Mouse (Mus musculus): ENCODE results near the gene Gm2056. TPM values are rescaled to one million over a fixed set of nuclear protein-coding genes. Genes with fewer than 3 reads are reported as not detected.
"Not testable (repeated sequence)": the region's sequence is repeated elsewhere in the genome, so short reads cannot be mapped to it uniquely, and the experiment has no call there.

Gene Gm2056
- not detected in 2 replicates for total RNA-seq (2014; rRNA removed)
- polyA plus RNA-seq (2012; rRNA removed), result not detected in 2 replicates

DNA sequence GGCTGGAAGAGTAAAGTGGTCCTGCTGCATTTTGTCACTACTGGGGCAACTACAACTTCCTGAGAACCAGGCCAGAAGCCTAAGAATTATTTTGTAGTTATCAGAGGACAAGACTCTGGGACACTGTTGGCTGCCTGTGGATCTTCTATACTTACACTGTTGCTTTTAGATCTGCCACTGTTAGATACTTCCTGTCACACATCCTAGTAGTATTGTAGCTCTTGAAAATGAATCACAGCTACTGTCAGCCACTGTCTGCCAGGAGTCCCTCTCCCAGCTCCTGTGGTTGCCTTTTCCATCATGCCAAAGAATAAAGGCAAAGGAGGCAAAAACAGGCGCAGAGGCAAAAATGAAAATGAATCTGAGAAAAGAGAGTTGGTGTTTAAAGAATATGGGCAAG is at the start of gene Gm2056:
TSS of gene Gm2056 (plus strand) at position 301 of the 400 bp plus-strand sequence.
- H3K27me3 ChIP-seq (ENCODE audit: control insufficient read depth, insufficient read depth, low read length); H3K4me1 ChIP-seq (ENCODE audit: control insufficient read depth, insufficient read depth, low read length); H3K27ac ChIP-seq (replicated peaks; ENCODE audit: insufficient read depth, low read depth, low read length); H3K9ac ChIP-seq (ENCODE audit: low read depth, low read length); DNase-seq (ENCODE audit: extremely low read depth, low read depth, low spot score); H3K36me3 ChIP-seq (ENCODE audit: control insufficient read depth, insufficient read depth, low read length); H3K4me3 ChIP-seq (ENCODE audit: insufficient read depth, low read depth, low read length); H3K79me2 ChIP-seq (ENCODE audit: control insufficient read depth, insufficient read depth, low read length): not testable (repeated sequence)
- 74% methylated on average over 1 of the region's 1 CpGs for WGBS

DNA sequence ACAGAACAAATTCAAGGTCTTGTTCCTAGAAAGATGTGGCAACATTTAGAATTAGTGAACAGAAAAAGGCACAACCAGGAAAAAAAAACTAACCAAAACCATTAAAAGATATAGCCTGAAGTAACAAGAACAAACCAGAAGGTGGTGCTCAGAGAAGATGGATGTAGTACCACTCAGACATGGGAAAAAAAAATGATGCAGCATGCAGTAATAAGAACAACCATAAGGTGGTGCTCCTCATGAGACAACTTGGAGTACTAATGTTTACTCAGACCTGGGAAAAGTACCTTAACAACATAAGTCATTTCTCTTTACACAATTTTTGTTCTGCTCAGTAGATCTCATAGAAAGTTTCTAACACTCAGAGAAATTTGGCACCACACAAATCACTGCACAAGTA is 42.8 kb upstream of the Gm2056 start:
- not testable (repeated sequence) for H3K27ac ChIP-seq (replicated peaks; ENCODE audit: insufficient read depth, low read depth, low read length); H3K27me3 ChIP-seq (ENCODE audit: control insufficient read depth, insufficient read depth, low read length); H3K36me3 ChIP-seq (ENCODE audit: control insufficient read depth, insufficient read depth, low read length); H3K4me3 ChIP-seq (ENCODE audit: insufficient read depth, low read depth, low read length); H3K79me2 ChIP-seq (ENCODE audit: control insufficient read depth, insufficient read depth, low read length); H3K9ac ChIP-seq (ENCODE audit: low read depth, low read length); H3K4me1 ChIP-seq (ENCODE audit: control insufficient read depth, insufficient read depth, low read length)
- DNase-seq (ENCODE audit: extremely low read depth, low read depth, low spot score), result peak; percentile 43

DNA sequence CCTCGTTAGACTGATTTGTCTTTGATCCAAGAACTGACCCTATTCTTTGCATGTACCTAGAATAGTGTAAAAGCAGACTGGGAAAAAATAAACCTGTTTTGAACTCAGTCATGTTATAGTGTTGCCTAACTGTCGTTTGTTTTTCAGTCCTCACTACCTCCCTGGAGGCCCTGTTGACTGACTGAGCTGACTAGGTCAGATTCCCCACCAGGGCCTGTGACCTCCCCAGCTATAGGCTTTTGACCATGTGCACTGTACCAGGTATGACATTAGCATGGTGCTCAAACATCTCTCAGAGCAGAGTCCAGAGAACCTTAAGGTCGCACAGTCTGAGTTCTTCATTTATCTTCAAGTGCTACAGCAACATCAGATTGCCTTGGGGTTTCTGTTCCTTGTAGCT is 22.7 kb upstream of the Gm2056 start:
- WGBS, result 26% methylated on average over 3 of the region's 3 CpGs
- H3K9ac ChIP-seq (ENCODE audit: low read depth, low read length); DNase-seq (ENCODE audit: extremely low read depth, low read depth, low spot score); H3K27ac ChIP-seq (replicated peaks; ENCODE audit: insufficient read depth, low read depth, low read length); H3K79me2 ChIP-seq (ENCODE audit: control insufficient read depth, insufficient read depth, low read length); H3K4me3 ChIP-seq (ENCODE audit: insufficient read depth, low read depth, low read length); H3K36me3 ChIP-seq (ENCODE audit: control insufficient read depth, insufficient read depth, low read length); H3K27me3 ChIP-seq (ENCODE audit: control insufficient read depth, insufficient read depth, low read length); H3K4me1 ChIP-seq (ENCODE audit: control insufficient read depth, insufficient read depth, low read length): not testable (repeated sequence)

DNA sequence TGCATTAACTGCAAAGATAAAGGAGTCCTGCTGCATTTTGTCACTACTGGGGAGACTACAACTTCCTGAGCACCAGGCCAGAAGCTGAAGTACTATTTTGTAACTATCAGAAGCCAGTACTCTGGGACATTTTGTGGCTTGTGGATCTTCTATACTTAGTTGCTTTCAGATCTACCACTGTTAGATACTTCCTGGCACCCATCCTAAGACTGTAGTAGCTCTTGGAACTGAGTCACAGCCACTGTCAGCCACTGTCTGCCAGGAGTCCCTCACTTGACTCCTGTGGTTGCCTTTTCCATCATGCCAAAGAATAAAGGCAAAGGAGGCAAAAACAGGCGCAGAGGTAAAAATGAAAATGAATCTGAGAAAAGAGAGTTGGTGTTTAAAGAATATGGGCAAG is 15.3 kb upstream of the Gm2056 start, which contains the start of gene Gm2075:
TSS of gene Gm2075 (plus strand) at position 301 of the 400 bp plus-strand sequence.
- H3K36me3 ChIP-seq (ENCODE audit: control insufficient read depth, insufficient read depth, low read length); H3K9ac ChIP-seq (ENCODE audit: low read depth, low read length); H3K79me2 ChIP-seq (ENCODE audit: control insufficient read depth, insufficient read depth, low read length); H3K4me1 ChIP-seq (ENCODE audit: control insufficient read depth, insufficient read depth, low read length); DNase-seq (ENCODE audit: extremely low read depth, low read depth, low spot score); H3K27ac ChIP-seq (replicated peaks; ENCODE audit: insufficient read depth, low read depth, low read length); H3K27me3 ChIP-seq (ENCODE audit: control insufficient read depth, insufficient read depth, low read length); H3K4me3 ChIP-seq (ENCODE audit: insufficient read depth, low read depth, low read length): not testable (repeated sequence)
- 90% methylated on average over 1 of the region's 1 CpGs for WGBS

DNA sequence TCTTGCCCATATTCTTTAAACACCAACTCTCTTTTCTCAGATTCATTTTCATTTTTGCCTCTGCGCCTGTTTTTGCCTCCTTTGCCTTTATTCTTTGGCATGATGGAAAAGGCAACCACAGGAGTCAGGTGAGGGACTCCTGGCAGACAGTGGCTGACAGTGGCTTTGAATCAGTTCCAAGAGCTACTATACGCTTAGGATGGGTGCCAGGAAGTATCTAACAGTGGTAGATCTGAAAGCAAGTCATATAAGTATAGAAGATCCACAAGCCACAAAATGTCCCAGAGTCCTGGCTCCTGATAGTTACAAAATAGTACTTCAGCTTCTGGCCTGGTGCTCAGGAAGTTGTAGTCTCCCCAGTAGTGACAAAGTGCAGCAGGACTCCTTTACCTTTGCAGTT is 8.1 kb upstream of the Gm2056 start, which contains the start of gene Gm6803:
TSS of gene Gm6803 (minus strand) at position 101 of the 400 bp plus-strand sequence.
- H3K36me3 ChIP-seq (ENCODE audit: control insufficient read depth, insufficient read depth, low read length); H3K27ac ChIP-seq (replicated peaks; ENCODE audit: insufficient read depth, low read depth, low read length); H3K9ac ChIP-seq (ENCODE audit: low read depth, low read length); H3K4me1 ChIP-seq (ENCODE audit: control insufficient read depth, insufficient read depth, low read length); H3K79me2 ChIP-seq (ENCODE audit: control insufficient read depth, insufficient read depth, low read length); H3K4me3 ChIP-seq (ENCODE audit: insufficient read depth, low read depth, low read length); DNase-seq (ENCODE audit: extremely low read depth, low read depth, low spot score); H3K27me3 ChIP-seq (ENCODE audit: control insufficient read depth, insufficient read depth, low read length): not testable (repeated sequence)
- WGBS, result 60% methylated on average over 2 of the region's 2 CpGs

DNA sequence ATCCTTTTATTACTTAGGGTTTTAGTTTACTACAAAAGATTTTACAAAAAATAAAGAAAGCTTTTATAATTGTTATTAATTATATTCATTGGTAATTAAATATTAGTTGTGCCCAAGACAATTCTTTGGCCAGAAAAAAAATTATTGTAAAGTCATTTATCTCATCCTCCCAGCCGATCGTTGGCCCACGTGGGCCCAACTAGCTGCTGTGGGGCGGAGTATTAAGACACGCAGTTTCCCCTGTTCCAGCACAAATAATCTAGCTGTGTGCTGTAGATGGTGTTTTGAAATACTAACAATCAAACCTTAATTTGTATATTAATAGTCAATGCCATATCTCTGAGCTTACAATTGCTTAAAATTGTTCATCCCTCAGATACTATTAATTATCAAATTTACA is 5.4 kb downstream of the Gm2056 start:
- not testable (repeated sequence) for H3K9ac ChIP-seq (ENCODE audit: low read depth, low read length); H3K27me3 ChIP-seq (ENCODE audit: control insufficient read depth, insufficient read depth, low read length); H3K79me2 ChIP-seq (ENCODE audit: control insufficient read depth, insufficient read depth, low read length); H3K27ac ChIP-seq (replicated peaks; ENCODE audit: insufficient read depth, low read depth, low read length); H3K36me3 ChIP-seq (ENCODE audit: control insufficient read depth, insufficient read depth, low read length); H3K4me3 ChIP-seq (ENCODE audit: insufficient read depth, low read depth, low read length); DNase-seq (ENCODE audit: extremely low read depth, low read depth, low spot score); H3K4me1 ChIP-seq (ENCODE audit: control insufficient read depth, insufficient read depth, low read length)
- 92% methylated on average over 5 of the region's 5 CpGs for WGBS

DNA sequence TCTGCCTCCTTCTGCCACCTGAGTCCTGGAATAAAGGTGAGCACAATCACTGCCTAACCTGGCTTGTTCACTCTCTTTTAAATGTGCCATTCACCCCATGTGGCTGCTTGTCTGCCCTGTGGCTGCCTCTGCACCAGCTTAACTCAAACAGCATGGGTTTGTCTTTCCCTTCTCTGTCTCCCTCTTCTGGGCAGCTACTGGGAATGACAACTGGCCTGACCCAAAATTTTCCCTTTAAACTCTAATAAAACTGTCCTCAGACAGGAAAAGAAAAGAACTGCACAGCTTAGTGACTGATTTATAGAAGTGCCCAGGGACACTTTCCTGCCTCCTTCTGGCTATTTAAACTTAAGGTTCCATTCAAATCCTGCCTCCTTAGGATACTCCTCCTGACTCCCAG is 12.3 kb downstream of the Gm2056 start:
- not testable (repeated sequence) for H3K36me3 ChIP-seq (ENCODE audit: control insufficient read depth, insufficient read depth, low read length); H3K9ac ChIP-seq (ENCODE audit: low read depth, low read length); H3K79me2 ChIP-seq (ENCODE audit: control insufficient read depth, insufficient read depth, low read length); H3K4me3 ChIP-seq (ENCODE audit: insufficient read depth, low read depth, low read length); DNase-seq (ENCODE audit: extremely low read depth, low read depth, low spot score); H3K27ac ChIP-seq (replicated peaks; ENCODE audit: insufficient read depth, low read depth, low read length); H3K4me1 ChIP-seq (ENCODE audit: control insufficient read depth, insufficient read depth, low read length); H3K27me3 ChIP-seq (ENCODE audit: control insufficient read depth, insufficient read depth, low read length)

DNA sequence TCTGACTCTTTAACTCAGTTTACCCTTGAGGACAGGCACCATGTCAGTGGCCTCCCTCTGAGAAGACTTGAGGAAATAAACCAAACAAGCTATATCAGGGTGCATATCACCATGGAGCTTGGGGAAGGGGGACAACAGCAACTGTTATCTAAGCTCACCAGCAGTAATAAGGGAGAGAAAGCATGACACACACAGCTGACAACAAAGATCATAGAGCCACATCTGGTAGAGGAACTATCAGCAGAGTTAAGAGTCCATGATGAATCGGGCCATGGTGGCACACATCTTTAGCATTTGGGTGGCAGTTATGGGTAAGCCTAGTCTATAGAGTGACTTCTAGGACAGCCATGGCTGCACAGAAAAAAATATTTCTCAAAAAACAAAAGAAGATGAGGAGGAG is 12.9 kb downstream of the Gm2056 start:
- H3K4me1 ChIP-seq (ENCODE audit: control insufficient read depth, insufficient read depth, low read length); H3K36me3 ChIP-seq (ENCODE audit: control insufficient read depth, insufficient read depth, low read length); H3K27ac ChIP-seq (replicated peaks; ENCODE audit: insufficient read depth, low read depth, low read length); DNase-seq (ENCODE audit: extremely low read depth, low read depth, low spot score); H3K9ac ChIP-seq (ENCODE audit: low read depth, low read length); H3K4me3 ChIP-seq (ENCODE audit: insufficient read depth, low read depth, low read length); H3K27me3 ChIP-seq (ENCODE audit: control insufficient read depth, insufficient read depth, low read length); H3K79me2 ChIP-seq (ENCODE audit: control insufficient read depth, insufficient read depth, low read length): not testable (repeated sequence)
- 79% methylated on average over 1 of the region's 1 CpGs for WGBS

DNA sequence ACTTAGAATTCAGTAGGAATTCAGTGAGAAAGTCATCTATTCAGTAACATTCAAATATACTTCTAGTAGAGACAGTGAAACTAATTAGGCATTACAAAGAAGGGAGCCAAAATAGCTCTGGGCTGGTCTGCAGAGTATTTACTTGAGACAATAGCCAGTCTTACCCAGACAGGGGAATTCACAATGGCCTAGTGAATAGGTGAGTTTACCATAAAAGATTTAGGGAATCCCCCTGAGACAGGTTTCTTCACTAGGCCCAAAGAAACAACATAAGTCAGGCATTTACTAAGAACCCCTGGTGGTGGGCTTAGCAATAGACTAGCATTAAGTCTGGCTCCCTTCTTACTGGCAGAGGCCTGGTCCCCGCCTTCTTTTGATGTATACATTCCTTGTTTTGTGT is 18.4 kb downstream of the Gm2056 start:
- not testable (repeated sequence) for H3K36me3 ChIP-seq (ENCODE audit: control insufficient read depth, insufficient read depth, low read length); H3K79me2 ChIP-seq (ENCODE audit: control insufficient read depth, insufficient read depth, low read length); DNase-seq (ENCODE audit: extremely low read depth, low read depth, low spot score); H3K4me1 ChIP-seq (ENCODE audit: control insufficient read depth, insufficient read depth, low read length); H3K27me3 ChIP-seq (ENCODE audit: control insufficient read depth, insufficient read depth, low read length); H3K9ac ChIP-seq (ENCODE audit: low read depth, low read length); H3K27ac ChIP-seq (replicated peaks; ENCODE audit: insufficient read depth, low read depth, low read length); H3K4me3 ChIP-seq (ENCODE audit: insufficient read depth, low read depth, low read length)
- 58% methylated on average over 1 of the region's 1 CpGs for WGBS

Data from liver, adult 2 months (tissue).